Mouse (Mus musculus) heart, adult 8-10 months (tissue): ENCODE measurements at regions not wholly inside any gene's neighbourhood (a gene's known extent, or its start where the extent isn't known, plus 50 kb on each side); places are given as distances from the start of the nearest gene placed in this dataset.
A peak's percentile ranks its signal among the peaks of the same experiment; 100 is the strongest.

Experiments
- DNase-seq: peaks from one replicate; pipeline ENCODE4 v3.0.0; 2022; ENCODE audit warnings: low spot score

- no peak for DNase-seq
Measured at GRCm38 (mm10) chr6:94814711-94815110, 114.8 kb upstream of the Lrig1 start.

DNA sequence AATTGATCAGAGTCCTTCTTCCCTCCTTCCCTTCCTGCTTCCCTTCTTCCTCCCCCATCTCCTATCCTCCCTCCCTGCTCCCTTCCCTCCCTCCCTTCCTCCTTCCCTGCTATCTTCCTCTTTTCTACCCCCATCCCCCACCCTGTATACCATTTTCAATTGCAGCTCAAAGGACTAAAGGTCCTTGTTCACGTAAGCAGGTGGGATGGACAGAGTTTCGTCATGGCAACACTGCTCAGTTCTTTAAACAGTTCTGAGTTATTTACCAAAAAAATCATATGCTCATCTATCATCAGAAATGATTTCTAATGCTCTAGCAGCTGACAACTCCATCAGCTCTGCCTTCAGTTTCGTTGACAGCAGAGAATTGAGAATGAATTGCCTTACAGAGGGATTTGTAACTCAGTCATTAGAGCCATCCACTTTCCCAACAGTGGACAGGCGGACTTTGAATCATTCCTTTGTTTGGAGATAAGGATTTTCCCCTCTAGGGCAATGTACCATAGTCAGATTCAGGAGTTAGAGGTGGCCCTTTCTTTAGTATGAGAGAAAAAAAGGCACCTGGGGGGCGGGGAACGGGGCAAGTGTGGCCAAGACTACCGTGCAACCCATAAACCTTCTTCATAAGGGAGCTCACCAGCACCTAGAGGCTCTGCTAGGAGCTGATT lies 113.7 kb upstream of the Lrig1 start:
- DNase-seq: no peak

DNA sequence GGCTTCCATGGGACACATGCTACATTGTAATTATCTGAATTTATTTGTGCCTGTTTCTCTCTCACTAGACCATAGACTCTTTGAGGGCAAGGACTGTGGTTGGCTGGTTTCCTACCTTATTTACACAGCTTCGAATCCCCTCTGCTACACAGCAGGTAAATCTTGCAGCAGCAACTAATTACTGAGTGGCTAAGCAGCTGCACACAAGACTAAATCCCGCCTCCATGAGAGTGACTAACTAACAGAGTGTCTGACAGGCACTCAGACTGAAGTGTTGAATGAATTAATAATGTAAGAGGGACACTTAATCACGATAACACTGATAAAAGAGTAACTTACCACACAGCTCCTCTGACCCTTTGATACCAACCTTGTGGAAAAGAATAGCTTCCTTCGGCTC lies 111.9 kb upstream of the Lrig1 start:
- no peak for DNase-seq

GRCm38 (mm10) chr6:94807216-94807615 lies 107.3 kb upstream of the Lrig1 start:
- peak; percentile 19 for DNase-seq

DNA sequence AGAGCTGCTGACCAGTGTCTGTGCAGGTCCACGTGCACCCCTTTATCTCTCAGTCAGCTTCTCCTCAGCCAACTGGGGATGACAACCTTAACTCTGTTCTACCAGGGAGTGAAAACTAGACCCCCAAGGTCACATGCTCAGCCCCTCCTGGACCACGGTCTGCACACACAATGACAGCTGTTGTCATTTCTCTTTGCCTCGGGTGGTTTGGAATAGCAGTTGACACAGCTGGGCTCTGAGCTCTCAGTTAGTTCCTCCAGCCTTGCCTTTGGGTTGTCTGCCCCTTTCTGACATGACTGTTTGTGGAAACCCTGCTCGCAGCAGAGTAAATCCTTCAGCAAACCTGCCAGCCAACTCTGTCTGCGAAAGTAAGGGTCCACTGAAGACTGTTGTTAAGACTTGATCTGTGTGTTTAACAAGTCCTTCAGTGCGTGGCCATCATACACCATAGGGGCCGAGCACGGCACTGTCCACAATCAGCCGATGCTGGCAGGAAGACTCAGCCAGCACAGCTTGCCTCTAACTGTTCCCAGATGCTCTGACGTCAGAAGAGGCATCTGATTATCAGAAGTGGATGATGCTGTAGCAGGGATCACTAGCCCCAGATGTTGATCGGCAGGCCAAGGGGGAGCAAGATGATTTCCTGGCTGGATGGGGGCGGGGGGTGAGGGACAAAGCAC lies 106.7 kb upstream of the Lrig1 start:
- peak; percentile 24 for DNase-seq

DNA sequence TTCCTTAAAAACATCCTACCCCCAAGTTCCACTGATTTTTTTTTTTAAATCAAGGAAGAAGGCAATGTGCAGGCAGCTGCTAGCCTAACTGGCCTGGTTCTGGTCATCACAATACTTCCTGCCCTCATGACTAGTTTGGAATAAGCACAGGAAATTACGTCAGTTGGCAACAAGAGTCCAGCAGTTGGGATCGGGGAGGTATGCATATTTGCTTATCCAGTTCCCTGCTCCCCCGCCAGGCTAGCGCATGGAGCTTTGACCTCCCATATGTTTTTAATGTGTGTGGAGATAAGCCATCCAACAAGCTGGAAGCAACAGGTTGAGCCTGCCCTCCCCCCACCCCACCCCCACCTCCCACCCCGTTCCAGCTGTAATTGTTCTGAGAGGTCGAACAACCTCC lies 105.7 kb upstream of the Lrig1 start:
- DNase-seq: peak; percentile 86

DNA sequence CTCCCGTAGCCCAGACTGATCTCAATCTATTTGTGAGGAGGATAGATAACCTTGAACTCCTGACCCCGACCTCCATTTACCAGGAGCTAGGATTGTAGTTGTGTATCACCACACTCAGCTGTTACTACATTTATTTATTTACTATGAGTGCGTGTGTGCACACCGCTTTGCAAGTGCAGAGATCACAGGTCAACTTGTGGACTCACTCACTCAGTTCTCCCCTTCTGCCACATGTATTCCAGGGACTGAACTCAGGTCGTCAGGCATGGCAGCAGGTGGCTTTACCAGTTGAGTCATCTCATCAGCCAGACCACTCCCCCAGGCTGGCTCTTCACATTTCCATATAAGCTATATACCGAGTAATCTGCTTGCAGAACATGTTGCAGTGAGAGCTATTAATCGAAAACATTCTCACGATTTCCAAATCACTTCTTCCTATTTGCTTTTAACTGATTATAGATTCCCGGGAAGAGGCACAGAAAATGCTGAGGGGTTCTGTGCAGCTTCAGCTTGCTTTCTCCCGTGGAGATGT lies 104.4 kb upstream of the Lrig1 start:
- DNase-seq: no peak

- DNase-seq: no peak
Measured at GRCm38 (mm10) chr6:94801039-94801438, 101.1 kb upstream of the Lrig1 start.

DNA sequence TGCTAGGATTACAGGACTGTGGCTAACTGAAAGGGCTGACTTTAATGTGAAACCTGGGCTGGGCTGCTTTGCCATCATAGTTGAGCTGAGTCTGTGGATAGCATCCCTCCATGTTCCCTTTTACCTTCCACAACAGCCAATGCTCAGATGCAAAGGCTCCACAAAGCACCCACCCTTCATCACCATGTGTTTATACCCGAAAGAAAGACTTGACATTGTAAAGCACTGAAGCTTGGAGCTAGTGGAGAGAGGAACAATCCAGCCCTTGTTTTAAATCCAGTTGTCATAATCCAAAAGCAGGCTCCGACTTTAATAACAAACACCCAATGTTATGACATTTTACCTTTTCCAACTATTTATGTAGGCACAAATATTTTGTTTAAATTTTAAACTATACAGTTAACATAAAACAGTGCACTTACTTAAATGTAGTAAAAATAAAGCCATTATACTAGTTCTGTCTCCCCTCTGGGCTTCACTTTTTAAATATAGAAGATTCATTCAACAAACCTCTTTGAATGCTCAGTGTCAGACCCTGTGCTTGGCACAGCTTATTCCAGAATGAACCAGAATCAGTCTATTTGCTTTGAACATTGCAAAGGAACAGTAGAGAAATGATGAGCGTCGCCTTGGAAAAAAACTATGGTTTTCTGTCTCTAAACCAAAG lies 98.7 kb upstream of the Lrig1 start:
- no peak for DNase-seq

DNA sequence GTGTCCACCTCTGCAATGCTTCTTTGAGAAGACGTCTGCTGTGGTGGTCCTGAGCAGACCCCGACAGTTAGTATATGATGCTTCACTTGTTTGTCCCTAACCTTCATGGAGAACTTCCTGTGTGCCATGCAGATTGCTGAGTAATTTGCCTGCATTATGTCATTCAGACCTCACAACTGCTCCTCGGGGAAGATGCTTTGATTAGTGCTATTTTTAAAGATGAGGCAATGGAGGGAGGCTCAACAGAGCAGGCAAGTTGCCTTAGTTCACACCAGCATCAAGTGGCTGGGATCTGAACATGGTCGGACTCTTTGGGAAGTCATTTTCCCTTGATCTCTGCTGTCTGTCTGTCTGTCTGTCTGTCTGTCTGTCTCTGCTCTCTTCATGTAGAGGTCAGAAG lies 95.5 kb upstream of the Lrig1 start:
- peak; percentile 24 for DNase-seq

DNA sequence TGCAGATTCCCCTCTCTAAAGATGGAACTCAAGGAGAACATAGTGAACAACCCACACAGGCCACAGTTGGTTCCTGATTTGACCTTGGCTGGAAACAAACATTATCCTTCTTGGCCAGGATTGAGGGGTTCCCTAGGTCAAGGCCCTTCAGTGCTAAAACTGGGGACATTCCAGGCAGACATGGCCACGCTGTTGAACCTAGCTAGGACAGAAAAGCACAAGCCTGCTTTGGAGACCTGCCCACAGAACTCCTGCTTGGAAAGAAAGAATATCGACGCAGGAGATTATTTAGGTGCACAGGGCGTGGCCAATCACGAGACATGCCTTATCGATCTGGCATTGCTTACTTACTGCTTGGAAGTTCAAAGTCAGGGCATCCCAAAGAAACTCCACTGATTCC lies 93.6 kb upstream of the Lrig1 start:
- no peak for DNase-seq

DNA sequence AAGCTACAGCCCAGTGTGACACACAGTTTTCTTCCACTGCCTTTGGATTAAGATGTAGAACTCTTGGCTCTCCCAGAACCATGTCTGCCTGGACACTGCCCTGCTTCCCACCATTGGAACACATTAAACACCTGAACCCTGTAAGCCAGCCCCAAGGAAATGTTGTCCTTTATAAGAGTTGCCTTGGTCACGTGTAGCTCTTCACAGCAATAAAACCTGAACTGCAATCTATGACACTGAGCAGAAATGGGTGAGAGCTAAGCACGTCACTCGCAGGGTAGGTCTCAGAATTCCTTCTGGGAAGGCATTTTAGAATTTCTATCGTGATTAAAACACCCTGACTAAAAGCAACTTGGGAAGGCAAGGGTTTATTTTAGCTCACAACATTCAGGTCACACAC lies 92.4 kb upstream of the Lrig1 start:
- DNase-seq: no peak

DNA sequence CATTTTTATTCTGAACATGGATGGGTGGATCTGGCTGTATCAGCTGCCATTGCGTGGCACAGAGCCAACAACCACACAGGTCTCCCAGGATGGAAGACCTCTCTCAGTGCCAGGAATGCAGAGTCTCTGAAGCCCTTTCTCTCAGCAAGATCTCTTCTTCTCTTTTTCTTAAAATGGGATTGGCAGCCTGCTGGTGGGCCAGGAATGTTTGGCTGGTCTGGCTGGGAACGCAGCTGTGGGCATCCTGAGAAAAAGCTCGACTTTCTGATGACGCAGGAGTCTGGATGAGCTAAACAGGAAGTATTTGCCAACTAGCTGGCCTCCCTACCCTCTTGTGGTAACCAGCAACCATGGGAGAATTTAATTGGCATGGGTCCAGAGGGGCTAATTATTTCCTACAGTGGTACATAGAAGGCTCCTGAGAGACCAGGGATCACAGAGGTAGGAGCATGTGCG lies 89.4 kb upstream of the Lrig1 start:
- no peak for DNase-seq

GRCm38 (mm10) chr6:94783471-94783870 lies 83.5 kb upstream of the Lrig1 start:
- DNase-seq: no peak

DNA sequence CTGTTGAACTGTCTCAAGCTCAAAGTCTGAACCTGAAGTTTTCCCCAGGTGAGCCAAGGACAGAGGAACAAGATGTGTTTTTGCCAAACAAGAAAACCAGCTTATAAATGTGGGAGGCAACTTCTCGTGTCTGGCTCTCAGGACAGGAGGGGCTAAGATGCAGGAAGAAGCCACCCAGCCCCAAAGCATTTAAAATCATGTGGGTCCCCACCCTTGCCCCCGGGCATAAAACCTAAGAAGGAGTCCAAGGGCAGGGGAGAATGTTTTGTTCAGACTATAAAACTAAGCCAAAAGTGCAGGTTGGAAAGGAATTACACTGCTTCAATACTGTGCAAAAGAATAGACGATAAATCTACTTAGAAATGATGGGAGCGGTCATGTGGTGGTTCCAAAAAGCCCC lies 80.7 kb upstream of the Lrig1 start:
- no peak for DNase-seq

GRCm38 (mm10) chr6:94779854-94780253 lies 79.9 kb upstream of the Lrig1 start:
- peak; percentile 56 for DNase-seq

DNA sequence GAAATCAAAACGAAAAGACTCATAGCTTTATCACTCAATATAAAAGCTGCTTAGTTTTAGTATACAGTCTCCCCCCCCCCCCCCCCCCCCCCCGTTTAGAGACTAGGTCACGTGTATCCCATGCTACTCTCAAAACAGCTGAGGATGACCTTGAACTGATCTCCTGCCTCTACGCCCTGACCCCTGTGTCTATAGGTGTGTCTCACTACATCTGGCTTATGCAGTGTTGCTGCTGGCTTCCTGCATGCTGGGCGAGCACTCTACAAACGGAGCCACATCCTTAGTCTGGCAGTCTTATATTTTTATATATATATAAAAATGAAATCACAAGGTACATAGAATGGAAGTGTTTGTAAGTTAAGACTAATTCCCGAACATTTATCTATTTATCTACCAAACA lies 79.3 kb upstream of the Lrig1 start:
- no peak for DNase-seq

- DNase-seq: no peak
Measured at GRCm38 (mm10) chr6:94778797-94779196, 78.8 kb upstream of the Lrig1 start.

GRCm38 (mm10) chr6:94776585-94776984 lies 76.6 kb upstream of the Lrig1 start:
- DNase-seq: peak; percentile 26

- no peak for DNase-seq
Measured at GRCm38 (mm10) chr6:94774871-94775270, 74.9 kb upstream of the Lrig1 start.

- DNase-seq: no peak
Measured at GRCm38 (mm10) chr6:94773604-94774486, 73.9 kb upstream of the Lrig1 start.
